Mouse (Mus musculus): ENCODE measurements around the gene 4930467E23Rik.
"Not testable (repeated sequence)": the region's sequence is repeated elsewhere in the genome, so short reads cannot be mapped to it uniquely, and the experiment has no call there.

Gene 4930467E23Rik

GRCm38 (mm10) chr8:19729276-19729675, at the start of gene 4930467E23Rik:
TSS of gene 4930467E23Rik (plus strand) at chr8:19729576.
- DNase-seq, result not testable (repeated sequence)

- not testable (repeated sequence) for DNase-seq
Measured at GRCm38 (mm10) chr8:19682311-19682710, 47.1 kb upstream of the 4930467E23Rik start.

GRCm38 (mm10) chr8:19685476-19685875, 43.9 kb upstream of the 4930467E23Rik start:
- DNase-seq, result not testable (repeated sequence)

GRCm38 (mm10) chr8:19688802-19689525, 40.4 kb upstream of the 4930467E23Rik start:
- not testable (repeated sequence) for DNase-seq

- DNase-seq, result not testable (repeated sequence)
Measured at GRCm38 (mm10) chr8:19689745-19690144, 39.6 kb upstream of the 4930467E23Rik start.

- DNase-seq, result not testable (repeated sequence)
Measured at GRCm38 (mm10) chr8:19691421-19691820, 38.0 kb upstream of the 4930467E23Rik start.

- DNase-seq, result not testable (repeated sequence)
Measured at GRCm38 (mm10) chr8:19697497-19698077, 31.8 kb upstream of the 4930467E23Rik start.

- DNase-seq, result not testable (repeated sequence)
Measured at GRCm38 (mm10) chr8:19698123-19698522, 31.3 kb upstream of the 4930467E23Rik start.

- DNase-seq, result not testable (repeated sequence)
Measured at GRCm38 (mm10) chr8:19698722-19699121, 30.7 kb upstream of the 4930467E23Rik start.

- DNase-seq, result not testable (repeated sequence)
Measured at GRCm38 (mm10) chr8:19701326-19701725, 28.1 kb upstream of the 4930467E23Rik start.

GRCm38 (mm10) chr8:19702276-19702675, 27.1 kb upstream of the 4930467E23Rik start:
- not testable (repeated sequence) for DNase-seq

- DNase-seq, result peak; percentile 76
Measured at GRCm38 (mm10) chr8:19702972-19703709, 26.2 kb upstream of the 4930467E23Rik start.

GRCm38 (mm10) chr8:19703906-19704305, 25.5 kb upstream of the 4930467E23Rik start:
- DNase-seq, result not testable (repeated sequence)

GRCm38 (mm10) chr8:19704441-19705215, 24.7 kb upstream of the 4930467E23Rik start:
- DNase-seq, result not testable (repeated sequence)

- DNase-seq, result not testable (repeated sequence)
Measured at GRCm38 (mm10) chr8:19705216-19705600, 24.2 kb upstream of the 4930467E23Rik start.

GRCm38 (mm10) chr8:19706101-19706725, 23.2 kb upstream of the 4930467E23Rik start:
- DNase-seq, result not testable (repeated sequence)

GRCm38 (mm10) chr8:19706918-19707760, 22.2 kb upstream of the 4930467E23Rik start:
- DNase-seq, result peak; percentile 71

GRCm38 (mm10) chr8:19707761-19708443, 21.5 kb upstream of the 4930467E23Rik start:
- not testable (repeated sequence) for DNase-seq

- not testable (repeated sequence) for DNase-seq
Measured at GRCm38 (mm10) chr8:19708976-19709375, 20.4 kb upstream of the 4930467E23Rik start.

- not testable (repeated sequence) for DNase-seq
Measured at GRCm38 (mm10) chr8:19709488-19709887, 19.9 kb upstream of the 4930467E23Rik start.

Measured in cerebellum, adult 11 months (tissue).